Mouse (Mus musculus): ENCODE measurements at regions not wholly inside any gene's neighbourhood (a gene's known extent, or its start where the extent isn't known, plus 50 kb on each side); places are given as distances from the start of the nearest gene placed in this dataset.

DNA sequence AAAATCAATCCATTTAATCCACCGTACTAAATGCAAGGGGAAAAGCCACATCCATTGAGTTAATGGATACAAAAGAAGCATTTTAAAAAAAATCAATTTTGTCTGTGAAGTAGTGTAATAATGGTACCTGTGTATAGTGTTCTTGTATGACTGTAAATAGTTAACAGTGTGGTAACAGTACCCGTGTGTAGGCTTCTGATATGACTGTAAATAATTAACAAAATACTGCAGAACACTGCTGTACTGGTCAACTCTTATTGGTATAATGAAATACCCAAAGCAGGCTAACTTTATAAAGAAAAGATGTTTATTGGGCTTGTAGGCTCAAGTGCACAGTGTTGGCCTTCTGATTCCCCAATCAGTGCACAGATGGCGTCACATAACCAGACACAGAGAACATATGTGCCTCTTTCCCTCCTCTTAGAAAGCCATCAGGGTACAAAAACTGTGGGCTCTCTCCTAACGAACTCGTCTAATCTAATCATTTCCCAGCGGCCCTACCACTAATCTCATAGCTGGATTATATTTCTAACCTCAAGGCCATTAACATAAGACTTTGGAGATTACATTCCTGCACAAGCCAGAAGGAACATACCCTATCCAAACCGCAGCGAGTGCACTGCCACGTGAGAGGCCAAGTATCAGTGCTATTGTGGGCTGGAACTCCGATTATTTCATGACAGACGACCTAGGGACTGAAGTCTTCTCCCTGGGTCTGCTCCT is 237.4 kb downstream of the Cxcl12 start:
- H3K4me2 ChIP-seq = no peak overlapping the region
- ATAC-seq (ENCODE audit: insufficient number of reproducible peaks, low FRiP score) = no peak
- no peaks in the 10 kb centered on the region for H3K9me3 ChIP-seq (replicated peaks)
- 56% methylated on average over 11 of the region's 11 CpGs for WGBS
- peaks cover 23% of the 10 kb centered on the region for H3K4me1 ChIP-seq (replicated peaks)
- H3K9ac ChIP-seq = no peak overlapping the region
- 0 out of 2 replicates have a peak, but pooled peaks cover 4% of the 10 kb centered on the region for H3K27me3 ChIP-seq (replicated peaks)
- no peak overlapping the region for H3K27ac ChIP-seq (ENCODE audit: poor library complexity, severe bottlenecking)
- no peaks in the 10 kb centered on the region for H3K36me3 ChIP-seq
- no peak overlapping the region for H3K4me3 ChIP-seq

DNA sequence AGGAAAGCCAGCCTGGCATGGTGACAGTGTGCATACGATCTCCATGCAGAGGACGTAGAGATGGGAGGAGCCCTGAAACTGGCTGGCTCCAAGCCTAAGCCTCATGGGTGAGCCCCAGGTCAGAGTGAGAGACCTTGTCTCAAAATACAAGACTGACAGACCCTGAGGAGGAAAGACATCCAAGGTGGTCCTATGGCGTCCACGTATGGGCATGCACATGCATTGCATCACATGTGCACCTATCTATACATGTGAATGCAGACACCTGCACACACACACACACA is 237.9 kb downstream of the Cxcl12 start:
- Histone ChIP-seq H3K9ac (no peak overlapping the region), H3K36me3 (no peaks in the 10 kb centered on the region), H3K9me3 (replicated peaks) (no peaks in the 10 kb centered on the region), H3K4me3 (no peak overlapping the region), H3K4me1 (replicated peaks) (peaks cover 23% of the 10 kb centered on the region), H3K27ac (ENCODE audit: poor library complexity, severe bottlenecking) (no peak overlapping the region), H3K27me3 (replicated peaks) (0 out of 2 replicates have a peak, but pooled peaks cover 4% of the 10 kb centered on the region), H3K4me2 (no peak overlapping the region)
- no peak for ATAC-seq (ENCODE audit: insufficient number of reproducible peaks, low FRiP score)
- 71% methylated on average over 4 of the region's 4 CpGs for WGBS

DNA sequence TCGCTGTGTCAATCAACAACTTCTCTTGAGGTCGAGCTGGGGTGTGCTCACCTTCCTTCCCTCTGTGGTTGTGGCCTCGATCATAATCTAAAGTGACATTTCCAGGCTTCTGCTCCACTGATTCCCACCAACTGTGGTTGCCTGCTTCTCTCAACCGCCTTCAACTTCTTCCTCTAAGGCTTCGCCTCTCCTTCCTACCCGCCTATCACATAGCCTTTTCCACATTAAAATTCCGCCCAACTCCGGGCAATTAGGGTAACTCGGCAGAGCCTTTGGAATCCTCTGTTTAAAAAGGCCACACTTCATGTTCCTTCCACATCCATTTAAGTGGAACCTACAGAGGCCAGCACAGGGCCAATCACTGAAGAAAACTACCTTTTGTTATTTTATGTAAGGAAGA is 238.4 kb downstream of the Cxcl12 start:
- Histone ChIP-seq H3K36me3 (no peaks in the 10 kb centered on the region), H3K9me3 (replicated peaks) (no peaks in the 10 kb centered on the region), H3K27ac (ENCODE audit: poor library complexity, severe bottlenecking) (no peak overlapping the region), H3K27me3 (replicated peaks) (0 out of 2 replicates have a peak, but pooled peaks cover 4% of the 10 kb centered on the region), H3K9ac (no peak overlapping the region), H3K4me2 (no peak overlapping the region), H3K4me3 (no peak overlapping the region), H3K4me1 (replicated peaks) (peaks cover 23% of the 10 kb centered on the region)
- no peak for ATAC-seq (ENCODE audit: insufficient number of reproducible peaks, low FRiP score)
- 79% methylated on average over 9 of the region's 9 CpGs for WGBS

GRCm38 (mm10) chr6:117407206-117407858 is 239.0 kb downstream of the Cxcl12 start:
- Histone ChIP-seq H3K27me3 (replicated peaks) (0 out of 2 replicates have a peak, but pooled peaks cover 4% of the 10 kb centered on the region), H3K9ac (no peak overlapping the region), H3K4me3 (no peak overlapping the region), H3K9me3 (replicated peaks) (no peaks in the 10 kb centered on the region), H3K4me2 (no peak overlapping the region), H3K27ac (ENCODE audit: poor library complexity, severe bottlenecking) (no peak overlapping the region), H3K36me3 (no peaks in the 10 kb centered on the region), H3K4me1 (replicated peaks) (peaks cover 23% of the 10 kb centered on the region)
- no peak for ATAC-seq (ENCODE audit: insufficient number of reproducible peaks, low FRiP score)
- 88% methylated on average over 15 of the region's 15 CpGs for WGBS

DNA sequence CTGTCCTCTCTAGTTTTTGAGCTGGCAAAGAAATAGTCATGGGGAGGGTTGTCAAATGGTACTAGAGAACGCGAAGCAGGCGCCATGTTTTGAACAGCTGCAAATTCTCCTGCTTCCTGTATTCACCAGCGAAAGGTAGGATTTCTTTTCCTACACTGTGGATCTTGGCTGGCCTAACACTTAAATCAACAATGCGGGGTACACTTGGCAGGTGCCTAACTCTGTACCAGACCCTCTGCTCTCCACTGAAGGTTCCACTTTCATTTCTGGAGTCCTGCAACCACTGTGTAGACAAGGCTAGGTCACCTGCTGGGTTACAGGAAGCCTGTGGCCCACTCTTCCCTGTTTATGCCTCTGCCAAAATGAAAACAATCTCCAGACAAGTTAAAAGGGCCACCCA is 239.6 kb downstream of the Cxcl12 start:
- Histone ChIP-seq H3K9me3 (replicated peaks) (no peaks in the 10 kb centered on the region), H3K4me3 (no peak overlapping the region), H3K27ac (ENCODE audit: poor library complexity, severe bottlenecking) (no peak overlapping the region), H3K36me3 (no peaks in the 10 kb centered on the region), H3K9ac (no peak overlapping the region), H3K4me2 (no peak overlapping the region), H3K27me3 (replicated peaks) (no peaks in the 10 kb centered on the region), H3K4me1 (replicated peaks) (peaks cover 23% of the 10 kb centered on the region)
- WGBS = 79% methylated on average over 5 of the region's 5 CpGs
- ATAC-seq (ENCODE audit: insufficient number of reproducible peaks, low FRiP score) = no peak

DNA sequence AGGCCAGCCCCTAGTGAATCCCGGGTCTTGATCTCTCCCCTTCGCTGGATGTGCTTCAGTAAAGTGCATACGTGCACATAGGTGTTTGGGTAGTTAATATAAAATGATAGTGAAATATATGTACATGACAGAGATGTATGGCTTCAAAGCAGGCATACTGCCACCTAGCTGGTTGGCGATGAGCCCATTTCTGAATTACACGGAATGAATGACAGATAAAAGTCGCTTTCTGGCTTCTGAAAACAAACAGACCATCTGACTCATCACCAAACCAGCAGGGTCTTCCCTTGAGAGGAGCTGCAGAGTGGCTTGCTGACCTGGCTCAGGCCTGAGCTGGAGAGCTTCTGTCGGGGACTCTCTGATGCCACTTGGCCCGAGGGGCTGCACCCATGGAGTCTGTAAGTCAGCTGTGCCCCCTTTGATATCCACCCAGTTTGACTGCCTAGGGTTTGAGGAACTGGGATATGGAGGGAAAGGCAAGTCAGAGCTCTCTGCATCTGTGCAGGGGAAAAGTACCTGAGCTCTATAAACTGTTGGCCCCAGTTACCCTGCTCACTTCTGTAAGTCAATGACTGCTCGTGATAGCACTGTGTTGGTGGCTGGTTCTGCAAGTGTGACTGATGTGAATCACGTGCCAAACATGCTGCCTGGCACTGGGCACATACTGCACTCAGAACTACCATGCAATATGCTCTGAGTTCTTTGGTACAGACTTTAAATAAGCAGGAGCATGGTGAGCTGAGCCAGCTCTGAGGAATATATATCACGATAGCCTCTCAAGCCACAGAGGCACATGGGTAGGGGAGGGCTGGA is 240.8 kb downstream of the Cxcl12 start:
- Histone ChIP-seq H3K27me3 (replicated peaks) (no peaks in the 10 kb centered on the region), H3K27ac (ENCODE audit: poor library complexity, severe bottlenecking) (no peak overlapping the region), H3K9me3 (replicated peaks) (no peaks in the 10 kb centered on the region), H3K9ac (no peak overlapping the region), H3K4me1 (replicated peaks) (peaks cover 23% of the 10 kb centered on the region), H3K4me3 (no peak overlapping the region), H3K4me2 (no peak overlapping the region), H3K36me3 (no peaks in the 10 kb centered on the region)
- no peak for ATAC-seq (ENCODE audit: insufficient number of reproducible peaks, low FRiP score)
- 47% methylated on average over 11 of the region's 11 CpGs for WGBS

DNA sequence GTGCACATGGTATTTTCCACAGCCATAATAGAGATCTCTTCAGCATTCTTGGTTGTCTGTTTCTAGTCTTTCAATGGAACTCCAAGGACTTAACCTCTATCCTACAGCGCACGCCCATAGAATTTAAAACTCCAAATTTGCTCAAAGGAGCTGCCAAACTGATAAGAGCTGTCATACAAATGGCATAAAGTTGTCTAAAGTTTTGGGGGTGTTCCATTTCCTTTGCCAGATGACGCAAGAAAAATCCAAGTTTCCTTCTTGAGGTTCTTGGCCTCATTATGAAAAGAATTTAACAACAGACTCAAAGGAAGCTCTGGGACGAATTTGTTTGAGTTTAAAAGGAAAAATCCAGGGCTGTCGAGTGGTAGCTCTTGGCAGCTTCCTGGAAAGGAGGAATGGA is 246.6 kb downstream of the Cxcl12 start:
- H3K4me2 ChIP-seq = no peak overlapping the region
- H3K27ac ChIP-seq (ENCODE audit: poor library complexity, severe bottlenecking) = no peak overlapping the region
- no peak for ATAC-seq (ENCODE audit: insufficient number of reproducible peaks, low FRiP score)
- no peaks in the 10 kb centered on the region for H3K36me3 ChIP-seq
- no peak overlapping the region for H3K4me3 ChIP-seq
- no peak overlapping the region for H3K9ac ChIP-seq
- no peaks in the 10 kb centered on the region for H3K27me3 ChIP-seq (replicated peaks)
- no peaks in the 10 kb centered on the region for H3K9me3 ChIP-seq (replicated peaks)
- 64% methylated on average over 5 of the region's 5 CpGs for WGBS
- H3K4me1 ChIP-seq (replicated peaks) = peaks cover 17% of the 10 kb centered on the region

GRCm38 (mm10) chr6:117415901-117416300 is 247.6 kb downstream of the Cxcl12 start:
- 70% methylated on average over 6 of the region's 6 CpGs for WGBS
- Histone ChIP-seq H3K36me3 (no peaks in the 10 kb centered on the region), H3K4me1 (replicated peaks) (peaks cover 17% of the 10 kb centered on the region), H3K4me3 (no peak overlapping the region), H3K9me3 (replicated peaks) (no peaks in the 10 kb centered on the region), H3K27ac (ENCODE audit: poor library complexity, severe bottlenecking) (no peak overlapping the region), H3K4me2 (no peak overlapping the region), H3K9ac (no peak overlapping the region), H3K27me3 (replicated peaks) (no peaks in the 10 kb centered on the region)
- no peak for ATAC-seq (ENCODE audit: insufficient number of reproducible peaks, low FRiP score)

DNA sequence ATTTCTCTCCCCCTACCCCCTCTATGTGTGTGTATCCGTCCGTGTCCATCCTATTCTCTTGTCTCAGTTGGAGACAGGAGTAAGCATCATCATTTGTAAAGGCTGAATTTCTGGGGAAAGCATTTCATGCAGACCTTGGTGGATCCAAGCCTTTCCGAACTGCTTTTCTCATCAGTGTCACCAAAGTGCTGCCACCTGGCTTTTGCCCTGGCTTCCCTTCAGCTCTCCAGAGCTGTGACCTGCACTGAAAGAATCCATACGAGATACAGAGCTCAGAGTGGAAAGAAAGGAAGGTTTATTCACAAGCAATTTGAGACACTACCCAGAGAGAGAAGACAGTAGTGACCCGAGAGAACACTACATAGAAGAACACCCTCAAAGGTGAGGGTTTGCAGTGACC is 248.1 kb downstream of the Cxcl12 start:
- no peaks in the 10 kb centered on the region for H3K36me3 ChIP-seq
- H3K4me1 ChIP-seq (replicated peaks) = peaks cover 17% of the 10 kb centered on the region
- 67% methylated on average over 5 of the region's 5 CpGs for WGBS
- H3K9ac ChIP-seq = no peak overlapping the region
- no peak overlapping the region for H3K27ac ChIP-seq (ENCODE audit: poor library complexity, severe bottlenecking)
- no peaks in the 10 kb centered on the region for H3K27me3 ChIP-seq (replicated peaks)
- no peak overlapping the region for H3K4me2 ChIP-seq
- no peaks in the 10 kb centered on the region for H3K9me3 ChIP-seq (replicated peaks)
- ATAC-seq (ENCODE audit: insufficient number of reproducible peaks, low FRiP score) = no peak
- H3K4me3 ChIP-seq = no peak overlapping the region

GRCm38 (mm10) chr6:117422846-117423573 is 254.7 kb downstream of the Cxcl12 start:
- no peak overlapping the region for H3K27ac ChIP-seq (ENCODE audit: poor library complexity, severe bottlenecking)
- WGBS = 81% methylated on average over 10 of the region's 10 CpGs
- ATAC-seq (ENCODE audit: insufficient number of reproducible peaks, low FRiP score) = no peak
- H3K9ac ChIP-seq = no peak overlapping the region
- no peak overlapping the region for H3K4me2 ChIP-seq
- H3K4me3 ChIP-seq = no peak overlapping the region
- H3K36me3 ChIP-seq = no peaks in the 10 kb centered on the region
- H3K4me1 ChIP-seq (replicated peaks) = peaks cover 11% of the 10 kb centered on the region
- 0 out of 2 replicates have a peak, but pooled peaks cover 6% of the 10 kb centered on the region for H3K27me3 ChIP-seq (replicated peaks)
- 0 out of 2 replicates have a peak, but pooled peaks cover 3% of the 10 kb centered on the region for H3K9me3 ChIP-seq (replicated peaks)

- no peak overlapping the region for H3K9ac ChIP-seq
- ATAC-seq (ENCODE audit: insufficient number of reproducible peaks, low FRiP score) = no peak
- no peak overlapping the region for H3K4me2 ChIP-seq
- WGBS = 85% methylated on average over 5 of the region's 5 CpGs
- H3K4me3 ChIP-seq = no peak overlapping the region
- peaks cover 18% of the 10 kb centered on the region for H3K4me1 ChIP-seq (replicated peaks)
- 0 out of 2 replicates have a peak, but pooled peaks cover 3% of the 10 kb centered on the region for H3K9me3 ChIP-seq (replicated peaks)
- no peaks in the 10 kb centered on the region for H3K36me3 ChIP-seq
- peaks cover 6% of the 10 kb centered on the region; the same call in 1 of the 2 replicates for H3K27me3 ChIP-seq (replicated peaks)
- H3K27ac ChIP-seq (ENCODE audit: poor library complexity, severe bottlenecking) = no peak overlapping the region
These were observed 258.0 kb downstream of the Cxcl12 start for GRCm38 (mm10) chr6:117426363-117426762.

All from heart, embryonic 12.5 days (tissue).